42 mouse cellular contexts compared by ENCODE assay signal in the genomic region with DNA sequence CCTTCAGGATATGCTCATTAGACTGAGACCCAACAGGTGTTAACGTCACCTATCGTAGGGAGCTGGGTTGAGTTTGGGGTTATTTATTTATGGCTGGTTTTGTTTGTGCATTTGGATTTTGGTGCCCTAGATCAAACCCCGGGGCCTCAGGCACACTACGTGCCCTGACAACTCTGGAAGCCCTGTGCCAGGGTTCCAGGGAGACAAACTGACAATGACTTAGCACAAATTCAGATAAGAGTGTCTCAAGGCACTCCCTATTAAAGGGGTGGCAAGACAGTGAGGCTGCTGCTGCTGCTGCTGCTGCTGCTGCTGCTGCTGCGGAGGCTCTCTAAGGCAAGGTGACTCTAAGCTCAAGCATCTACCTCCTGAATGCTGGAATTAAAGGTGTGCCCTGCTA. TPM values are rescaled to one million over a fixed set of nuclear protein-coding genes. Genes with fewer than 3 reads are reported as not detected.
DNase-seq lines count a peak whose midpoint lies in the region; ATAC-seq lines count a peak whose summit lies in the region.
"Had no signal": no experiment of that assay in that cellular context is flagged by ENCODE, and none has a peak within 500 bp of the region (broad histone marks: within the 10 kb centered on the region; RNA-seq: fewer than 3 reads in every experiment).

No protein-coding gene starts in this region.

- no peaks in the 10 kb centered on the region for H3K9me3 ChIP-seq in erythroblast, embryonic 14.5 days (ENCODE audit: control insufficient read depth, low read length)
- no peaks in the 10 kb centered on the region for H3K9me3 ChIP-seq in liver, embryonic 11.5 days (ENCODE audit: control insufficient read depth, low read length)
- no peaks in the 10 kb centered on the region for H3K9me3 ChIP-seq in liver, embryonic 16.5 days (replicated peaks; ENCODE audit: control insufficient read depth, low read length)
- no peaks in the 10 kb centered on the region for H3K9me3 ChIP-seq in midbrain, embryonic 16.5 days (replicated peaks; ENCODE audit: control insufficient read depth, low read length, poor library complexity, severe bottlenecking)
- H3K9me3 ChIP-seq: heart, embryonic 13.5 days; hindbrain, embryonic 15.5 days; neural tube, embryonic 15.5 days had no signal

- no peak for ATAC-seq in erythroblast, adult 5-6 weeks (replicated peaks; ENCODE audit: low FRiP score, poor library complexity, severe bottlenecking)
- ATAC-seq in liver, embryonic 11.5 days (replicated peaks; ENCODE audit: low FRiP score): peak; percentile 42
- ATAC-seq in liver, embryonic 16.5 days (ENCODE audit: low read depth): peak; percentile 56
- no peak for ATAC-seq in midbrain, embryonic 16.5 days
- ATAC-seq: activated CD4-positive, CD25-positive, alpha-beta regulatory T cell, adult 4 months; forebrain, embryonic 16.5 days; lung, postnatal 0 days had no signal

- peaks cover 5% of the 10 kb centered on the region for H3K27me3 ChIP-seq in erythroblast, embryonic 14.5 days (ENCODE audit: control insufficient read depth)
- H3K27me3 ChIP-seq in liver, embryonic 11.5 days (replicated peaks; ENCODE audit: control insufficient read depth, insufficient read depth, low read length): peaks cover 18% of the 10 kb centered on the region
- no peaks in the 10 kb centered on the region for H3K27me3 ChIP-seq in liver, embryonic 16.5 days (ENCODE audit: control insufficient read depth, insufficient read depth, low read depth, low read length)
- H3K27me3 ChIP-seq in midbrain, embryonic 16.5 days (ENCODE audit: control insufficient read depth, insufficient read depth, low read depth, low read length): peaks cover 37% of the 10 kb centered on the region

- peak overlapping the region; percentile 30; the same call in 1 of the 2 replicates for H3K27ac ChIP-seq in liver, embryonic 11.5 days (ENCODE audit: low read depth, low read length)
- peak overlapping the region; percentile 99 for H3K27ac ChIP-seq in liver, embryonic 16.5 days (ENCODE audit: low read length)
- no peak overlapping the region for H3K27ac ChIP-seq in midbrain, embryonic 16.5 days (ENCODE audit: low read length)
- H3K27ac ChIP-seq: gastrocnemius, adult 2 months; heart, embryonic 13.5 days; hindbrain, embryonic 15.5 days; layer of hippocampus, adult 2 months; macrophage; neural tube, embryonic 15.5 days had no signal

- H3K4me2 ChIP-seq in liver, embryonic 11.5 days: peak overlapping the region; percentile 34
- H3K4me2 ChIP-seq in liver, embryonic 16.5 days (ENCODE audit: low read depth, low read length): peak overlapping the region; percentile 44
- no peak overlapping the region for H3K4me2 ChIP-seq in midbrain, embryonic 16.5 days (ENCODE audit: low read length)
- H3K4me2 ChIP-seq: heart, embryonic 13.5 days; hindbrain, embryonic 15.5 days; neural tube, embryonic 15.5 days had no signal

- WGBS in liver, embryonic 11.5 days: 57% methylated on average over 5 of the region's 5 CpGs
- 33% methylated on average over 5 of the region's 5 CpGs for WGBS in liver, embryonic 16.5 days (ENCODE audit: insufficient replicate concordance)
- 86% methylated on average over 5 of the region's 5 CpGs for WGBS in midbrain, embryonic 16.5 days

- H3K36me3 ChIP-seq in erythroblast, embryonic 14.5 days (ENCODE audit: control insufficient read depth): peaks cover 19% of the 10 kb centered on the region
- H3K36me3 ChIP-seq in liver, embryonic 11.5 days (ENCODE audit: control insufficient read depth, insufficient read depth, low read length): no peaks in the 10 kb centered on the region
- H3K36me3 ChIP-seq in liver, embryonic 16.5 days (ENCODE audit: control insufficient read depth, insufficient read depth): no peaks in the 10 kb centered on the region
- H3K36me3 ChIP-seq in midbrain, embryonic 16.5 days (ENCODE audit: control insufficient read depth, insufficient read depth, low read length): no peaks in the 10 kb centered on the region
- H3K36me3 ChIP-seq: heart, embryonic 13.5 days; hindbrain, embryonic 15.5 days; neural tube, embryonic 15.5 days had no signal

- peak; percentile 69 for DNase-seq in c-Kit-negative CD71-positive TER-119-positive erythroid progenitor cells, embryonic 14.5 days (ENCODE audit: low read depth, low spot score)
- DNase-seq in liver, embryonic 11.5 days (ENCODE audit: low spot score): no peak
- no peak for DNase-seq in retina, embryonic 14.5 days (ENCODE audit: low spot score)
- no peak for DNase-seq in layer of hippocampus, adult 8-10 months (ENCODE audit: low spot score in 2 of 2)
- DNase-seq: adrenal gland, adult 2 months; adrenal gland, postnatal 36 days; cerebellum, adult 11 months; cerebellum, adult 9-10 months; cerebellum, postnatal 36 days; gastrocnemius, adult 2 months; gastrocnemius, postnatal 36 days; heart, postnatal 10 days; kidney, adult 2 months; kidney, postnatal 36 days; midbrain, embryonic 14.5 days; right cerebral cortex, adult 18-20 months; right cerebral cortex, postnatal 4 days; thymus, postnatal 14 days had no signal

- peak overlapping the region; percentile 12; the same call in 1 of the 2 replicates for H3K9ac ChIP-seq in liver, embryonic 11.5 days (ENCODE audit: low read depth, low read length)
- peak overlapping the region; percentile 89 for H3K9ac ChIP-seq in liver, embryonic 16.5 days (ENCODE audit: low read depth, low read length)
- H3K9ac ChIP-seq in midbrain, embryonic 16.5 days (ENCODE audit: low read depth, low read length): no peak overlapping the region
- H3K9ac ChIP-seq: heart, embryonic 13.5 days; hindbrain, embryonic 15.5 days; neural tube, embryonic 15.5 days had no signal

- H3K4me1 ChIP-seq in erythroblast, embryonic 14.5 days (ENCODE audit: control insufficient read depth): peaks cover 73% of the 10 kb centered on the region
- peaks cover 26% of the 10 kb centered on the region for H3K4me1 ChIP-seq in liver, embryonic 11.5 days (replicated peaks; ENCODE audit: control insufficient read depth, insufficient read depth, low read length)
- H3K4me1 ChIP-seq in liver, embryonic 16.5 days (ENCODE audit: control insufficient read depth, low read depth, low read length): peaks cover 44% of the 10 kb centered on the region
- H3K4me1 ChIP-seq in midbrain, embryonic 16.5 days (ENCODE audit: control insufficient read depth, insufficient read depth, low read length): peaks cover 19% of the 10 kb centered on the region

- peak overlapping the region; percentile 60 for H3K4me3 ChIP-seq in erythroblast, embryonic 14.5 days (replicated peaks)
- H3K4me3 ChIP-seq in liver, embryonic 11.5 days (ENCODE audit: low read depth, low read length): no peak overlapping the region
- peak overlapping the region; percentile 86 for H3K4me3 ChIP-seq in liver, embryonic 16.5 days (ENCODE audit: low read depth, low read length)
- H3K4me3 ChIP-seq in midbrain, embryonic 16.5 days (ENCODE audit: low read depth, low read length): no peak overlapping the region
- H3K4me3 ChIP-seq: gastrocnemius, adult 2 months; heart, embryonic 13.5 days; hindbrain, embryonic 15.5 days; layer of hippocampus, adult 2 months; neural tube, embryonic 15.5 days had no signal

RNA-seq across cellular contexts. Expression of a gene that starts 2.9 kb away (rescaled TPM):
- 787 and 864 TPM in 2 replicates for polyA plus RNA-seq in erythroblast, embryonic 14.5 days (2012)
- 17.7 and 46.2 TPM in 2 replicates for total RNA-seq in erythroblast, adult 5-6 weeks (2015; ENCODE audit: low replicate concordance)
- 11.3 and 34.4 TPM in 2 replicates for total RNA-seq in erythroblast, adult 5-6 weeks (2017; ENCODE audit: low replicate concordance)
- 785 and 795 TPM in 2 replicates for polyA plus RNA-seq in liver, embryonic 11.5 days (2014; fragmentation: Nextera tagmentation; extraction: Ambion mirVana)
- 1,547 and 1,681 TPM in 2 replicates for polyA plus RNA-seq in liver, embryonic 16.5 days (2015; fragmentation: Nextera tagmentation; extraction: Ambion mirVana)
- 1,000 to 10,000 TPM in 1 of 4 experiments, 100 to 1,000 TPM in 3; 368 to 1,095 (median 602) TPM for total RNA-seq in layer of hippocampus, adult 8-10 months (2022)
- polyA plus RNA-seq in midbrain, embryonic 16.5 days (2015; fragmentation: Nextera tagmentation; extraction: Ambion mirVana): 11.5 and 17.9 TPM in 2 replicates
- polyA plus RNA-seq: activated CD4-positive, CD25-positive, alpha-beta regulatory T cell, adult 4 months had no signal

RNA-seq across cellular contexts. Expression of a gene that starts 9.3 kb away (rescaled TPM):
- polyA plus RNA-seq in erythroblast, embryonic 14.5 days (2012): 175 and 372 TPM in 2 replicates
- total RNA-seq in erythroblast, adult 5-6 weeks (2015; ENCODE audit: low replicate concordance): 59.6 and 67.9 TPM in 2 replicates
- 13.0 and 63.6 TPM in 2 replicates for total RNA-seq in erythroblast, adult 5-6 weeks (2017; ENCODE audit: low replicate concordance)
- 2,440 and 2,461 TPM in 2 replicates for polyA plus RNA-seq in liver, embryonic 11.5 days (2014; fragmentation: Nextera tagmentation; extraction: Ambion mirVana)
- polyA plus RNA-seq in liver, embryonic 16.5 days (2015; fragmentation: Nextera tagmentation; extraction: Ambion mirVana): 6,330 and 6,428 TPM in 2 replicates
- 1,000 to 10,000 TPM in 1 of 4 experiments, 100 to 1,000 TPM in 3; 351 to 1,100 (median 605) TPM for total RNA-seq in layer of hippocampus, adult 8-10 months (2022)
- polyA plus RNA-seq in midbrain, embryonic 16.5 days (2015; fragmentation: Nextera tagmentation; extraction: Ambion mirVana): 51.8 and 86.0 TPM in 2 replicates

RNA-seq across cellular contexts. Expression of a gene that starts 17.1 kb away (rescaled TPM):
- polyA plus RNA-seq in erythroblast, embryonic 14.5 days (2012): not detected in 2 replicates
- not detected in 2 replicates for total RNA-seq in erythroblast, adult 5-6 weeks (2015; ENCODE audit: low replicate concordance)
- total RNA-seq in erythroblast, adult 5-6 weeks (2017; ENCODE audit: low replicate concordance): not detected in 2 replicates
- 0.64 and 0.95 TPM in 2 replicates for polyA plus RNA-seq in liver, embryonic 11.5 days (2014; fragmentation: Nextera tagmentation; extraction: Ambion mirVana)
- polyA plus RNA-seq in liver, embryonic 16.5 days (2015; fragmentation: Nextera tagmentation; extraction: Ambion mirVana): 0.18 and 0.19 TPM in 2 replicates
- total RNA-seq in layer of hippocampus, adult 8-10 months (2022): 1,000 to 10,000 TPM in 2 of 4 experiments, 100 to 1,000 TPM in 2; 946 to 1,303 (median 1,087) TPM
- polyA plus RNA-seq in midbrain, embryonic 16.5 days (2015; fragmentation: Nextera tagmentation; extraction: Ambion mirVana): 141 and 227 TPM in 2 replicates
- total RNA-seq: hematopoietic stem cell, adult 5-6 weeks; liver, adult 2 months had no signal
- polyA plus RNA-seq: activated CD4-positive, CD25-positive, alpha-beta regulatory T cell, adult 4 months; C2C12; liver, adult 2 months; macrophage had no signal

RNA-seq across cellular contexts. Expression of a gene that starts 32.5 kb away (rescaled TPM):
- polyA plus RNA-seq in erythroblast, embryonic 14.5 days (2012): not detected in 2 replicates
- not detected in 2 replicates for total RNA-seq in erythroblast, adult 5-6 weeks (2015; ENCODE audit: low replicate concordance)
- not detected in 2 replicates for total RNA-seq in erythroblast, adult 5-6 weeks (2017; ENCODE audit: low replicate concordance)
- not detected in 2 replicates for polyA plus RNA-seq in liver, embryonic 11.5 days (2014; fragmentation: Nextera tagmentation; extraction: Ambion mirVana)
- 0.27 and 0.67 TPM in 2 replicates for polyA plus RNA-seq in liver, embryonic 16.5 days (2015; fragmentation: Nextera tagmentation; extraction: Ambion mirVana)
- total RNA-seq in layer of hippocampus, adult 8-10 months (2022): not detected
- not detected in 2 replicates for polyA plus RNA-seq in midbrain, embryonic 16.5 days (2015; fragmentation: Nextera tagmentation; extraction: Ambion mirVana)
- total RNA-seq: adrenal gland, adult 2 months; adrenal gland, postnatal 36 days; CH12.LX; gastrocnemius, adult 2 months; gastrocnemius, postnatal 36 days; heart, adult 8-10 months; heart, postnatal 10 days; hematopoietic stem cell, adult 5-6 weeks; layer of hippocampus, adult 2 months; left cerebral cortex, postnatal 14 days; liver, adult 2 months had no signal
- polyA plus RNA-seq: activated CD4-positive, CD25-positive, alpha-beta regulatory T cell, adult 4 months; adrenal gland, adult 2 months; brain, embryonic 14.5 days; embryonic facial prominence, embryonic 11.5 days; forebrain, embryonic 11.5 days; forebrain, embryonic 16.5 days; heart, embryonic 13.5 days; hindbrain, embryonic 15.5 days; kidney, adult 2 months; kidney, embryonic 16.5 days; limb, embryonic 11.5 days; liver, adult 2 months; lung, postnatal 0 days; macrophage; midbrain, embryonic 14.5 days; neural tube, embryonic 15.5 days; stomach, embryonic 14.5 days had no signal

RNA-seq across cellular contexts. Expression of a gene that starts 44.8 kb away (rescaled TPM):
- polyA plus RNA-seq in erythroblast, embryonic 14.5 days (2012): 0.39 and 0.52 TPM in 2 replicates
- 6.5 and 6.9 TPM in 2 replicates for total RNA-seq in erythroblast, adult 5-6 weeks (2015; ENCODE audit: low replicate concordance)
- total RNA-seq in erythroblast, adult 5-6 weeks (2017; ENCODE audit: low replicate concordance): 8.6 and 11.0 TPM in 2 replicates
- polyA plus RNA-seq in liver, embryonic 11.5 days (2014; fragmentation: Nextera tagmentation; extraction: Ambion mirVana): 106 and 124 TPM in 2 replicates
- 34.0 and 37.7 TPM in 2 replicates for polyA plus RNA-seq in liver, embryonic 16.5 days (2015; fragmentation: Nextera tagmentation; extraction: Ambion mirVana)
- 10 to 100 TPM; 56.4 to 66.3 (median 63.1) TPM for total RNA-seq in layer of hippocampus, adult 8-10 months (2022)
- polyA plus RNA-seq in midbrain, embryonic 16.5 days (2015; fragmentation: Nextera tagmentation; extraction: Ambion mirVana): 58.6 and 59.1 TPM in 2 replicates

Comparison
In these comparisons a context has a peak if more than half of its experiments do, and no peak if none do; other contexts are left out.
1. H3K4me3 ChIP-seq: peak in erythroblast, embryonic 14.5 days (single experiment) and liver, embryonic 16.5 days (single experiment); none in liver, embryonic 11.5 days (single experiment) and midbrain, embryonic 16.5 days (single experiment).
2. ATAC-seq: peak in liver, embryonic 11.5 days (single experiment) and liver, embryonic 16.5 days (single experiment); none in erythroblast, adult 5-6 weeks (single experiment) and midbrain, embryonic 16.5 days (single experiment).
3. RNA of a gene that starts 2.9 kb away (polyA plus RNA-seq): 1,547 to 1,681 TPM in liver, embryonic 16.5 days, 787 to 864 TPM in erythroblast, embryonic 14.5 days and 785 to 795 TPM in liver, embryonic 11.5 days; 11.5 to 17.9 TPM in midbrain, embryonic 16.5 days; every median in the first group is over 10 times any median in the second.
4. RNA of a gene that starts 17.1 kb away (polyA plus RNA-seq): 141 to 227 TPM in midbrain, embryonic 16.5 days; 0.64 to 0.95 TPM in liver, embryonic 11.5 days, 0.18 to 0.19 TPM in liver, embryonic 16.5 days and not detected in erythroblast, embryonic 14.5 days; every median in the first group is over 10 times any median in the second.